Mouse (Mus musculus): ENCODE results near the gene Dnah7c.

Dnah7c gene

GRCm38 (mm10) chr1:46856498-46856897 lies 431.1 kb downstream of the Dnah7c start:
- peak; percentile 16 for DNase-seq

Data from kidney, postnatal 10 days (tissue).